Mouse (Mus musculus) neural tube, embryonic 12.5 days (tissue): Measurements from ENCODE around the gene Fsd2. TPM values are rescaled to one million over a fixed set of nuclear protein-coding genes. Genes with fewer than 3 reads are reported as not detected.

Source experiments
- ATAC-seq: fragments of 200-750 bp; cut with Nextera tagmentation; 2 replicates; pipeline ENCODE4 v1.8.0; 2017; ENCODE audit warnings: low read depth, mild to moderate bottlenecking, moderate TSS enrichment, moderate library complexity; ENCODE audit not compliant: low FRiP score
- H3K27ac ChIP-seq: fragments of 300-500 bp; sonication (generic); 2 replicates; pipeline ENCODE4 v1.5.1; 2016
- H3K27me3 ChIP-seq: fragments of 300-500 bp; sonication (generic); replicated peaks from 2 replicates; pipeline ENCODE4 v1.6.1; 2016; ENCODE audit warnings: mild to moderate bottlenecking
- H3K36me3 ChIP-seq: fragments of 300-500 bp; sonication (generic); 2 replicates; pipeline ENCODE4 v1.6.1; 2016; ENCODE audit warnings: mild to moderate bottlenecking
- H3K4me1 ChIP-seq: fragments of 300-500 bp; sonication (generic); 2 replicates; pipeline ENCODE4 v1.6.1; 2016
- H3K4me2 ChIP-seq: fragments of 300-500 bp; sonication (generic); replicated peaks from 2 replicates; pipeline ENCODE4 v1.6.1; 2016; ENCODE audit warnings: mild to moderate bottlenecking
- H3K4me3 ChIP-seq: fragments of 300-500 bp; sonication (generic); 2 replicates; pipeline ENCODE4 v1.5.1; 2016
- H3K9ac ChIP-seq: fragments of 300-500 bp; sonication (generic); 2 replicates; pipeline ENCODE4 v1.6.1; 2016; ENCODE audit warnings: mild to moderate bottlenecking
- H3K9me3 ChIP-seq: fragments of 300-500 bp; sonication (generic); 2 replicates; pipeline ENCODE4 v1.6.1; 2016; ENCODE audit warnings: mild to moderate bottlenecking
- WGBS: fragments of 180-500 bp; shearing (Covaris S2); methylation state at CpG from one replicate; pipeline ENCODE4 v1.1.7; 2016; 5-methylcytosine and 5-hydroxymethylcytosine counted together
- polyA plus RNA-seq: library from polyadenylated mRNA; unstranded; fragments of >200 nt; fragmentation: Nextera tagmentation; extraction: Ambion mirVana; gene quantifications from 2 replicates; pipeline ENCODE4 v1.2.1, GENCODE M21; 2016

Gene Fsd2
- polyA plus RNA-seq, 1 experiment from 2014 or later: 0.18 TPM

GRCm38 (mm10) chr7:81571108-81571940 is 4.6 kb upstream of the Fsd2 start, which contains the start of gene Whamm:
Gene Whamm (plus strand): TSS chr7:81571266.
- ATAC-seq: peak; percentile 100
- Histone ChIP-seq H3K27me3 (no peaks in the 10 kb centered on the region), H3K4me3 (peak within 1 kb of the TSS; percentile 87), H3K9ac (peak within 1 kb of the TSS; percentile 88), H3K9me3 (no peaks in the 10 kb centered on the region), H3K4me1 (peaks cover 13% of the 10 kb centered on the region), H3K27ac (peak within 1 kb of the TSS; percentile 93), H3K36me3 (peaks cover 8% of the 10 kb centered on the region), H3K4me2 (peak within 1 kb of the TSS; percentile 77)
- WGBS: under 1% methylated on average over 96 of the region's 96 CpGs

DNA sequence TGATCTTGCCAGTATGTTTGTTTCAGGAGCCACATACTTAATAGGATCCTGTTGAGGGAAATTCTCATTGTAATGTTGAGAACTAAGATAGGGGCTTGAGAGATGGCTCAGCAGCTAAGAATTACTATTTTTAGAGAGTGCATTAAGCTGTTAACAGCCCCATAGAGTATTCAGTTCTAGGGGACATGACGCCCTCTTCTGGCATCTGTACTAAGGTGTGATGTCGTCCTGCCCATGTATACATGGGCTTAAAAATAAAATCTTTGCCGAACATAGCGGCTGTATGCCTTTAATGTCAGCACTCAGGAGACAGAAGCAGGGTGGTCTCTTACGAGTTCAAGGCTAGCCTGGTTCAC is 4.0 kb upstream of the Fsd2 start:
- Histone ChIP-seq H3K36me3 (peaks cover 4% of the 10 kb centered on the region), H3K9me3 (no peaks in the 10 kb centered on the region), H3K4me3 (peak overlapping the region; percentile 87), H3K27ac (no peak overlapping the region), H3K4me2 (peak overlapping the region; percentile 77), H3K9ac (no peak overlapping the region), H3K27me3 (no peaks in the 10 kb centered on the region), H3K4me1 (peaks cover 13% of the 10 kb centered on the region)
- ATAC-seq: no peak; the same call in 1 of the 2 replicates
- WGBS: 3% methylated on average over 5 of the region's 5 CpGs

DNA sequence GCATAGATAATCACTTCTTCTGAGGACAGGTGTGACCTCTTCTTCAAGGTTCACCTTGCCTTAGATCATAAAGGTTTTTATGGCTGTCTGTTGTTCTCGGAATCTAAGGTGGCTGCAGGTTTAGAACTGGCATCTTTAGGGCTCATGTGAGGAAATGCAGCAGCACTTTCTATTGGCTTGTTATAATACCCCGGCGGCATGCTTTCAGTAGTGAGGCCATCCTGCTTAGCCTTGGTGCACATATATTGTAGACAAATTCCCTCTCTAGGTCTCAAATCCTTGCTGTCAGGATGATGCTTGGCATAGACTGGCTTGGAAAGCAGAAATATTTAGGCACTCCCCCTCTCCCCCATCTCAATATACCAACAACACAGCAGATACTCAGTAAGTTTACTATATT is 3.5 kb upstream of the Fsd2 start:
- WGBS: 92% methylated on average over 3 of the region's 3 CpGs
- no peak for ATAC-seq

DNA sequence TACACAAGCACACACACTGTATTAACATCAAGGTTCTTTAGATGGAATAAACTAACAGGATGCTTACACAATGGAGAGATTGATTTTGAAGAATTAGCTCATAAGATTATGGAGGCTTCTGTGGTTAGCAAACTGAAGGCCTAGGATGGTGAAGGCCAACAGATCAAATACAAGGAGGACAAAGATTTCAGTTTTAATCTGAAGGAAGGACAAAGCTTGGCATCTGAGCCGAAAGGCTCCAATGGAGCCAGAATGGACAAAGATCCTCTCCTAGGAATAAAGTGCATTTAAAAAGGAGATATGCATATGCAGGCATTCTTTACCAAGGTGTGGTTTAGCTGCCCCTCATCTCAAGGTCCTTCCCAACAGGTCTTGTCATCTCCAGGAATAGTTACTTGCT is 3.1 kb upstream of the Fsd2 start:
- no peak overlapping the region for H3K9ac ChIP-seq
- H3K9me3 ChIP-seq: no peaks in the 10 kb centered on the region
- H3K27ac ChIP-seq: no peak overlapping the region
- 93% methylated on average over 1 of the region's 1 CpGs for WGBS
- no peak overlapping the region for H3K4me3 ChIP-seq
- no peaks in the 10 kb centered on the region for H3K27me3 ChIP-seq
- ATAC-seq: no peak
- peaks cover 13% of the 10 kb centered on the region for H3K4me1 ChIP-seq
- H3K4me2 ChIP-seq: no peak overlapping the region
- H3K36me3 ChIP-seq: no peaks in the 10 kb centered on the region

More for the DNA sequence above, 3.5 kb upstream of the Fsd2 start:
- Histone ChIP-seq H3K4me2 (no peak overlapping the region), H3K36me3 (no peaks in the 10 kb centered on the region), H3K9ac (no peak overlapping the region), H3K4me3 (no peak overlapping the region), H3K9me3 (no peaks in the 10 kb centered on the region), H3K4me1 (peaks cover 13% of the 10 kb centered on the region), H3K27me3 (no peaks in the 10 kb centered on the region), H3K27ac (no peak overlapping the region)

DNA sequence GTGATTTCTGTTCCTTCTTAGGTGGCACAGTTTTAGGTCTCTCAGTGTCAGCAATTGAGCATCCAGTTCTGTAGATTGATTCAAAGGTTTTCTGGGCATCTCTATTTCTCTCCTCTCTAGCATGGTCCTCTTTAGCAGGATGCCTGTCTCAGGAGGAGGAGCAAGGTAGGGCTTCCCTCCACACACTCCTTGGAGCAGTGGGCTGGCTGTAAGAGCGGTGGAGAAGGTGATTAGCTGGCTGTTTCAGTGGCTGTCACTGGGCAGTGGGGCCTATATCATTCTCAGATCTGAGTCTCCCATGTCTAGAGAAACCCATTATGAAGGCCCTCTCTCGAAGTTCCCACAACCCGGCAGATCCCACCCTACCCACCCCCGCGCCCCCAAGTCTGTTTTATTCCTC is 652 bp upstream of the Fsd2 start:
- WGBS: 86% methylated on average over 5 of the region's 5 CpGs

GRCm38 (mm10) chr7:81566332-81566731 is 412 bp downstream of the Fsd2 start:
- H3K9me3 ChIP-seq: no peaks in the 10 kb centered on the region
- H3K4me1 ChIP-seq: no peaks in the 10 kb centered on the region
- H3K27me3 ChIP-seq: no peaks in the 10 kb centered on the region
- no peak for ATAC-seq
- H3K4me3 ChIP-seq: no peak overlapping the region
- 82% methylated on average over 4 of the region's 4 CpGs for WGBS
- H3K36me3 ChIP-seq: no peaks in the 10 kb centered on the region
- no peak overlapping the region for H3K4me2 ChIP-seq
- no peak overlapping the region for H3K27ac ChIP-seq
- H3K9ac ChIP-seq: no peak overlapping the region

More for the DNA sequence above, 652 bp upstream of the Fsd2 start:
- no peak for ATAC-seq
- H3K4me3 ChIP-seq: no peak overlapping the region
- no peak overlapping the region for H3K9ac ChIP-seq
- no peaks in the 10 kb centered on the region for H3K27me3 ChIP-seq
- H3K9me3 ChIP-seq: no peaks in the 10 kb centered on the region
- H3K4me1 ChIP-seq: peaks cover 8% of the 10 kb centered on the region
- no peak overlapping the region for H3K4me2 ChIP-seq
- H3K36me3 ChIP-seq: no peaks in the 10 kb centered on the region
- no peak overlapping the region for H3K27ac ChIP-seq

DNA sequence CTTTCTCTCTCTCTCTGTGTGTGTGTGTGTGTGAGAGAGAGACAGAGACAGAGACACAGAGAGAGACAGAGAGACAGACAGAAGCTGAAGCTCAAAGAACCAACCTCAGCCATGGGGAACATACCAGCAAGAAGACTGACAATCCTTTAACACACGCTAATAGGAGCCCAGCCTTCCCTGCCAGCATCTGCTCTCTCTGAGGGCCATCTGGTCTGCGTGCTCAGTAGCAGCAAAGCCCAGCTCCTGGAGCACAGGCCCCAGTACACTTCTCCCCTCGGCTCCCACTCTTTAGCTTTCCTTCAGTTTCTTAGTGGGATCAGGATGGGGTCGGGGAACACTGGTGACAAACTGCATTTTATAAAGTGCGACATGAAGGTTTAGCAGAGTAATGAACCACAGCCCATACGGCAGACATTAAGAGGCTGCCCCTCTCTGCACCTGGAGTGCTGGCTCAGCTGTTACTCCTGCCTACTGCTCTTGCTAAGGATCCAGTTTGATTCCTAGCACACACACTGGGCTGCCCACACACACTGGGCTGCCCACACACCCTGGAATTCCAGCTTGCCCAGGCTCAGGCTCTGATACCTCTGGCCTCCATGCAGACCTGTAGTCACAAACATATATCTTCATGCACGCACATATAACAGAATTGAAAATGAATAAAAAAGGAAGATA is 1.2 kb downstream of the Fsd2 start:
- Histone ChIP-seq H3K4me2 (no peak overlapping the region), H3K4me3 (no peak overlapping the region), H3K27me3 (no peaks in the 10 kb centered on the region), H3K4me1 (no peaks in the 10 kb centered on the region), H3K9ac (no peak overlapping the region; the same call in 1 of the 2 replicates), H3K9me3 (no peaks in the 10 kb centered on the region), H3K36me3 (no peaks in the 10 kb centered on the region), H3K27ac (no peak overlapping the region)
- ATAC-seq: no peak
- 69% methylated on average over 7 of the region's 7 CpGs for WGBS

DNA sequence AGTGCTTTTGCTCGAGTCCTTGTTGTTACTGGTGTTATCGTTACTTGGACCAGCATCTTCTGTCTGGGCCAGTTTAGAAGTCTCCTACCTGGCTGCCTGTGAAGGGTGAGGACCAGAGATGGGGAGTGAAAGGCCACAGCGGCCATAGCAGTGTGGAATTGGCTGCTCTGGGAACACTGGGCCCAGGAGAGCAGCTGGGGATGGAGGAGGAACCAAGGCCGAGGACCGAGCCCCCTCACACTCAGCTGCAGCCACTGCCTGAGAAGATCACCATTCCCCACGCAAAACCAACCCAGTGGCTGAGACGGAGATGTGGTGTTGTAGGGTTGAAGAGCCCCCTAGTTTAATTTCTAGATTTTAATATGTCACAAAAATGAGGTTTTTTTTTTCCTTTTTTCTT is 2.0 kb downstream of the Fsd2 start:
- WGBS: 75% methylated on average over 7 of the region's 7 CpGs
- no peak overlapping the region for H3K27ac ChIP-seq
- ATAC-seq: no peak

DNA sequence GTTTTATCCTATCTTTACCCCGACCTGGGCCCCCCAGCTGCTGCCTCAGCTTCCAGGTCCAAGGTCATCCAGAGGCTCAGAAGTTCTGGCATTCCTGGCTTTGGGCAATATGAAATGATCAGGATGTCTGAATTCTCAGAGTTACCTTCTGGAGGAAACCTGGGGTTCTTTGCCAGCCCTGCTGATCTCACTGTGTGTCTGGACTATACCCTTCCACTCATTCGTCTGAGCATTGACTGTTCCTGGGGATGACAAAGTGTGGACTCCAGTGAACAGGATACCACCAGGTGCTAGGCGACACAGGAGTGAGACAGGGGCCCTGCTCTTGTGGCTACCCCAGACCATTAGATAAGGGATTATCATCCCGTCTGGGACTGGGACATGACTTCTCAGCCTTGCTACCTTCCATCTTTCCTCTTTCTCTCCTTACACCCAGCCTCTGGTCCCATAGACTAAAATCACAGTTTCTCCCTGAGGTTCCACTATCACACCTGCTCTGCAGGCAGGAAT is 3.2 kb downstream of the Fsd2 start:
- no peak overlapping the region for H3K4me2 ChIP-seq
- no peak overlapping the region for H3K4me3 ChIP-seq
- H3K4me1 ChIP-seq: no peaks in the 10 kb centered on the region
- no peaks in the 10 kb centered on the region for H3K9me3 ChIP-seq
- ATAC-seq: no peak
- no peak overlapping the region for H3K9ac ChIP-seq
- no peak overlapping the region for H3K27ac ChIP-seq
- WGBS: 94% methylated on average over 4 of the region's 4 CpGs
- H3K36me3 ChIP-seq: no peaks in the 10 kb centered on the region
- no peaks in the 10 kb centered on the region for H3K27me3 ChIP-seq

More for the DNA sequence above, 2.0 kb downstream of the Fsd2 start:
- H3K27me3 ChIP-seq: no peaks in the 10 kb centered on the region
- no peak overlapping the region for H3K9ac ChIP-seq
- H3K4me1 ChIP-seq: no peaks in the 10 kb centered on the region
- H3K4me3 ChIP-seq: no peak overlapping the region
- no peaks in the 10 kb centered on the region for H3K9me3 ChIP-seq
- H3K36me3 ChIP-seq: no peaks in the 10 kb centered on the region
- no peak overlapping the region for H3K4me2 ChIP-seq

DNA sequence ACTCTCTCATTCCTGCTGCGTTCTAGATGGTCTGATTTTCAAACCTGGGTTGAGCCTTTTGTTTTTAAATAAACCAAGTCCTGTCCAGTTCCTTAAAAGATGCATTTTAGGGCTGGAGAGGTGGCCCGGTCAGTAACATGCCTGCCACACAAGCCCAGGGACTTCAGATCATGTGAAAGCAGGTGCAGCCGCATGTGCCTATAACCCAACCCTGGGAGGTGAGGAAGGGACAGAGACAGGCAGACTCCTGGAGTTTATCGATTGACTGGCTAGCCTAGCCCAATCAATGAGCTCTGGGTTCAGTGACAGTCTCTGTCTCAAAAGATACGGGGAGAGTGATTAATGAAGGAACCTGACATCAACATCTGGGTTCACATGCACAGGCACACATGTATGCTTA is 5.5 kb downstream of the Fsd2 start:
- Histone ChIP-seq H3K4me1 (no peaks in the 10 kb centered on the region), H3K9me3 (no peaks in the 10 kb centered on the region), H3K27ac (no peak overlapping the region), H3K4me2 (no peak overlapping the region), H3K4me3 (no peak overlapping the region), H3K9ac (no peak overlapping the region), H3K36me3 (no peaks in the 10 kb centered on the region), H3K27me3 (no peaks in the 10 kb centered on the region)
- 81% methylated on average over 5 of the region's 5 CpGs for WGBS
- ATAC-seq: no peak

DNA sequence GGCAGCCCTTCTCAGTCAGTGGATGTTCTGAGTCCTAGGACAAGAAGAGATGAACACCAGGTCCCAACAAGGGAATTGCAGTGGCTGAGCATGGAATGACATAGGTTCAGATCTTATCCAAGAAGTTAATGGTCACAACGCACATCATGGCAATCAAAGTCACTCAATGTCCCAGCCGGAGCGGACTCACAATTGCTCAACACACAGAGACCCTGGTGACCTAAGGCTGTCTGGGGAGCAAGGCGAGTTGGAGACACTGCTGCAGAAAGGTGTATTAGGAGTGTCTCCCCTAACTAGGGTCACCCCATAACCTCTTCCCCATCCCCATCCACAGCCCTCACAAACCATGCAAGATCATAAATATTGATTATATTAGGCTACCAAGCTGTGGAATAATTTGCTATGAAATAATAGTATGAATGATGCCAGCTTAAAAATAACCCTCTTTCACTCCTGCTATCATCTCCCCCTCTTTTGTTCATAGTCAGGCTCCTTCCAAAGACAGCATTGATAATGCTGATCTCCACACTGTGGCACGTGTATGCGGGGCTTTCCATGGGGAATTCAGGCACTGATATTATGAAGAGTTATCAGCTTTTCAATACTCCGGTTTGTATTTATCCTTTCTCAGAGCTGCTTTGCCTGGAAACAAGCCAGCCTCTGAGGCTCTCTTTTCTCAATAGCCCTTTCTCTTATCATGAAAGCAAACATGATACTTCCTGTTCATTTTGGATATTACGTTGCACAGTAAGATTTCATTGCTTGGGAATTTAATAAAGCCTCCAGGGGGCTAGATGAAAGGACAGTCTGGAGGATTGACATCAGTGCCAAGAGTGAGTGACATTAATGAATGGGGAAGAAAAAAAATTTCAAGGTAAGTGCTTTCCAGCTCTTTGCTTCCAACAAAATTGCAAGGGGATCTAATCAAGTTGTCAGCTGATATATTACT is 6.4 kb downstream of the Fsd2 start:
- H3K4me2 ChIP-seq: no peak overlapping the region
- H3K36me3 ChIP-seq: no peaks in the 10 kb centered on the region
- H3K4me3 ChIP-seq: no peak overlapping the region
- no peak overlapping the region for H3K9ac ChIP-seq
- H3K27me3 ChIP-seq: no peaks in the 10 kb centered on the region
- WGBS: 80% methylated on average over 8 of the region's 8 CpGs
- no peaks in the 10 kb centered on the region for H3K9me3 ChIP-seq
- H3K27ac ChIP-seq: no peak overlapping the region
- ATAC-seq: no peak
- H3K4me1 ChIP-seq: no peaks in the 10 kb centered on the region
